Mouse (Mus musculus) lung, adult 2 months (tissue): Measurements from ENCODE around the gene Msn. TPM values are rescaled to one million over a fixed set of nuclear protein-coding genes. Genes with fewer than 3 reads are reported as not detected.

Source experiments
- DNase-seq: peaks from one replicate; pipeline ENCODE4 v3.0.0; 2022
- H3K4me1 ChIP-seq: fragments of 200-500 bp; 2 replicates; pipeline ENCODE4 v1.6.1; 2011; ENCODE audit warnings: low read length; ENCODE audit not compliant: control insufficient read depth, insufficient read depth
- H3K4me3 ChIP-seq: fragments of 200-500 bp; replicated peaks from 2 replicates; pipeline ENCODE3; 2011; ENCODE audit warnings: low read depth, mild to moderate bottlenecking, control low read depth, low read length; ENCODE audit errors: extremely low read depth
- CTCF ChIP-seq: fragments of 200-500 bp; IDR thresholded peaks from 2 replicates; pipeline ENCODE4 v1.5.1; 2011; ENCODE audit warnings: mild to moderate bottlenecking, low read length, control low read depth; ENCODE audit not compliant: insufficient read depth
- POLR2A ChIP-seq: fragments of 200-500 bp; IDR thresholded peaks from 2 replicates; pipeline ENCODE4 v1.6.1; 2011; ENCODE audit warnings: low read depth, mild to moderate bottlenecking, control low read depth, low read length, borderline replicate concordance; ENCODE audit errors: extremely low read depth
- WGBS: fragments of 180-500 bp; shearing (Covaris S2); methylation state at CpG from one replicate; pipeline ENCODE4 v1.1.7; 2018; 5-methylcytosine and 5-hydroxymethylcytosine counted together
- polyA plus RNA-seq: library from polyadenylated mRNA; depleted of rRNA; stranded (reverse); fragments of >200 nt; gene quantifications from 2 replicates; pipeline ENCODE4 v1.2.3, GENCODE M21; 2012

Gene Msn
- polyA plus RNA-seq, 1 experiment, result 370 TPM

DNA sequence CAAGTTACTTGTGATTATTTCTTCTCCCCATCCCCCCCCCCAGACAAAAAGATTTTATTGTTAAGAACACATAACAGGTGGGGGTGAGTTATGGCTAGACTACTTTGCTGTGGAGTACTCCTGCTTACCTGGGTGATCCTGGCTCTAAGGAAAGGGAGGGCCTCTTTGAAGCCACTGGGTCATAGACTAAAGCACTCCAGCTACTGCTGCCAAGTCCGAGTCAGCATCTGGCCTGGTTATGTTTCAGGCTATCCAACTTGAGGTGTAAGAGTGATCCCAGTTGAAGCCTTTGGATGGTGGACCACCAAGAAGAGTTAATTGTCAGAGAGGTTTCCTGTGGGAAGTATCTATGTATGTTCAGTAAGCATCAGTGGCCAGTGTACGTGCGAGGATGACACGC lies 39.7 kb downstream of the Msn start:
- 70% methylated on average over 4 of the region's 4 CpGs for whole genome bisulfite sequencing
- Histone ChIP-seq H3K4me3 (no peak overlapping the region), H3K4me1 (peaks cover 20% of the 10 kb centered on the region)
- TF ChIP-seq CTCF (no peak), POLR2A (no peak)
- DNase-seq, result no peak

DNA sequence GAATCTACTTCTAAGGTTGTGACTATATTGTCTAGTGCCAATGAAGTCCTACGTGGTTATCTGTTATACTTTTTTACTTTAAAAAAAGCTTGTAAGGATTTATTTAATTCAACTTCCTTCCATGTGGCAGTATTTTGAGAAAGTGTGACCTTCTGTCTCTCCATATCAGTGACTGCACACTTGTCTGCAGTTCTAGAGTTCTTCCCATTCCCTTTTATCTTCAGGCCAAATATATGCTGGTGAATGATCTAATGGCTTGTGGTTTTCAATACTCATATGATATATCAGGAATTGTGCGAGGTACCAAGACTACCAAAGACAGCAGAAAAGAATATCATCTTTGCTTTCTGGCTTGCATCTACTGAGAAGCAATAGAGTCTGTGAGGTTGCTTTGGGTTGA lies 43.4 kb downstream of the Msn start:
- Histone ChIP-seq H3K4me1 (peaks cover 12% of the 10 kb centered on the region), H3K4me3 (no peak overlapping the region)
- DNase-seq, result no peak
- WGBS, result 58% methylated on average over 2 of the region's 2 CpGs
- no peak for TF ChIP-seq POLR2A
- no peak for TF ChIP-seq CTCF

DNA sequence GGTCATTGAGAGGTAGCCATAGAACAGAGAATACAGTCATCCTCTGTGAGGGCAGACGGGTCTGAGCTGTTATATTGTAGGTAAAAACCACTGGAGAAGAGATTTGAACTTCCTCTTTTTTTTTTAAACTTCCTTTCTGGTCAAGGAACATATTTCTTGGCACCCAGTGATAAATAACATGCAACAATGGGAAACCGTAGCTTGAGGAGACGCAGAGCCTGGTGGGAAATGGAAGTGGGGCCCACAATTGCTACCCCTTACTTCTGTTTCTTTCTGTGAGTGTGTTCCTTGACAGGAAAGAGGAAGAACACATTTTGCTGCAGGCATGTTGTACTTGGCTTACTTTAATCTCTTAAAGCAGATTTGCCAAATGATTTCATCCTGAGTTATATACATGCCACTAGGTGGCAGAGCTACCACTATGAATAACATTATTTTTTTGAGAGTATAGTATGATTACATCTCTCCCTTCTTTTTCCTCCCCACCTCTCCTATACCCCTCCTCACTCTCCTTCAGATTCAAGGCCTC lies 49.2 kb downstream of the Msn start:
- TF ChIP-seq POLR2A (no peak), CTCF (no peak)
- WGBS, result 43% methylated on average over 3 of the region's 3 CpGs
- Histone ChIP-seq H3K4me1 (peaks cover 8% of the 10 kb centered on the region; the same call in 1 of the 2 replicates), H3K4me3 (no peak overlapping the region)
- no peak for DNase-seq

- TF ChIP-seq POLR2A (no peak), CTCF (no peak)
- WGBS, result 50% methylated on average over 2 of the region's 2 CpGs
- no peak overlapping the region for H3K4me3 ChIP-seq
Measured at GRCm38 (mm10) chrX:96148217-96148616, 52.4 kb downstream of the Msn start.

GRCm38 (mm10) chrX:96153362-96153761 lies 57.5 kb downstream of the Msn start:
- no peaks in the 10 kb centered on the region for H3K4me1 ChIP-seq
- 79% methylated on average over 3 of the region's 3 CpGs for WGBS
- no peak for TF ChIP-seq CTCF
- no peak for TF ChIP-seq POLR2A

More at GRCm38 (mm10) chrX:96148217-96148616, 52.4 kb downstream of the Msn start:
- peaks cover 6% of the 10 kb centered on the region; the same call in 1 of the 2 replicates for H3K4me1 ChIP-seq
- DNase-seq, result no peak

GRCm38 (mm10) chrX:96157936-96158335 lies 62.1 kb downstream of the Msn start:
- Histone ChIP-seq H3K4me3 (no peak overlapping the region), H3K4me1 (no peaks in the 10 kb centered on the region)
- no peak for TF ChIP-seq CTCF
- no peak for TF ChIP-seq POLR2A
- 84% methylated on average over 3 of the region's 3 CpGs for WGBS
- DNase-seq, result no peak

More at GRCm38 (mm10) chrX:96153362-96153761, 57.5 kb downstream of the Msn start:
- no peak for DNase-seq
- H3K4me3 ChIP-seq, result no peak overlapping the region

DNA sequence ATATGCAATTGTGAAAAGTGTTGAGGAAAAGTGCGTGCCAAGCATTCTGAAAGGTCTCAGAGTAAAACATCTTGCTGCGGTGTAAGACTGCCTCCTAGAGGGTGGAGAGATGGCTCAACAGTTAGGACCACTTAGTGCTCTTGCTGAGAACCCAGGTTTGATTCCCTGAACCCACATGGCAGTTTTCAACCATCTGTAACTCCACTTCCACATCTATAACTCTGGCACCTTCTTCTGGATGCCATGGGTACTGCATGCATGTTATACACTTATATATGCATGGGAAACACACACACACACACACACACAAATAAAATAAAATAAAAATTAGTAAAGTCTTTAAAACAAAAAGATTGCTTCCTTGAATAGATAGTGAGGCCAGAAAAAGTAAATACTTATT lies 66.7 kb downstream of the Msn start:
- WGBS, result 59% methylated on average over 2 of the region's 2 CpGs
- DNase-seq, result no peak

DNA sequence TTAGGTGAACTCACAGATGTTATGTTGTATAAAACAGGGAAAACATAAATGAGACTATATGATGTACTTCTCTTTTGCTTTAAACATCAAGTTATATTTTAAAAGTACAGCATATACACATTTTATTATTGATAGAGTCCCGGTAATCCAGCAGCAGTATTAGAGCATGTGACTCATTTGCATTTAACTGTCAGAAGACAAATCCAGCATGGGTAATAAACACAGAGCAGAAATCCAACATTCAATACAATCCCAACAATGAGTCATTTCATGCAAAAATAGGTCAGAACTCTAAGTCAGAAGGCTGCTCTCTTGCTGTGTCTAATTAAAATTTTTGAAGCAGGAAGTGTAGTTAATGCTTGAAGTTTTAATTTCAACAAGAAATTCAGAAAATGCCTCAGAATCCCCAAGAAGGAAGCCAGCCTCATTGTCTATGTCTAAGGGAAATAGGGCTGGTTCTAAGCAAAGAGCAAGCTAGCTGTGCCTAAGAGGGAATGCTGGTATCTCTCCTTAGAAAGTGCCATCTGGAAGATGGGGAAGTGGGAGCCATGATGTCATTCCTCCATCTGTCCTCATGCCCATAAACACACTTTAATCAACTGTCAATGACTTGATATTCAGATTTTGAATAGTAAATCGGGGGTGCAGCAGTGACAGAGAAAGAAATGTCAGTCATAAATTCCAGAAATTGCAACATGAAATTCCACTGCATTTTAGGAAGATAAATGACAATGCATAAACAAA lies 76.0 kb downstream of the Msn start:
- no peak overlapping the region for H3K4me3 ChIP-seq
- no peak for DNase-seq
- 70% methylated on average over 2 of the region's 2 CpGs for WGBS
- H3K4me1 ChIP-seq, result no peaks in the 10 kb centered on the region
- TF ChIP-seq CTCF (no peak), POLR2A (no peak)

More for the DNA sequence above, 66.7 kb downstream of the Msn start:
- no peaks in the 10 kb centered on the region for H3K4me1 ChIP-seq
- no peak overlapping the region for H3K4me3 ChIP-seq
- TF ChIP-seq CTCF (peak; percentile 9; the same call in 1 of the 2 replicates), POLR2A (no peak)

GRCm38 (mm10) chrX:96178437-96178836 lies 82.6 kb downstream of the Msn start:
- 12% methylated on average over 1 of the region's 1 CpGs for WGBS
- peak; percentile 6 for DNase-seq
- H3K4me3 ChIP-seq, result no peak overlapping the region
- TF ChIP-seq POLR2A, result no peak
- TF ChIP-seq CTCF, result peak; percentile 40
- H3K4me1 ChIP-seq, result no peaks in the 10 kb centered on the region
